Mouse (Mus musculus) forebrain, embryonic 14.5 days (tissue): ENCODE measurements around the gene Tmcc3. TPM values are rescaled to one million over a fixed set of nuclear protein-coding genes. Genes with fewer than 3 reads are reported as not detected.

Experiments used
- ATAC-seq: fragments of 200-750 bp; cut with Nextera tagmentation; 2 replicates; pipeline ENCODE4 v1.8.0; 2017; ENCODE audit warnings: mild to moderate bottlenecking, moderate library complexity
- DNase-seq: peaks from one replicate; pipeline ENCODE4 v3.0.0-alpha.2; 2015; ENCODE audit warnings: low spot score
- H3K27ac ChIP-seq: fragments of 300-500 bp; sonication (generic); 2 replicates; pipeline ENCODE4 v1.5.1; 2014; ENCODE audit warnings: low read depth, mild to moderate bottlenecking, control low read depth, low read length, moderate library complexity
- H3K27me3 ChIP-seq: fragments of 300-500 bp; sonication (generic); replicated peaks from 2 replicates; pipeline ENCODE4 v1.6.1; 2014; ENCODE audit warnings: low read length, control low read depth, mixed read lengths; ENCODE audit not compliant: control insufficient read depth, insufficient read depth
- H3K36me3 ChIP-seq: fragments of 300-500 bp; sonication (generic); 2 replicates; pipeline ENCODE4 v1.6.1; 2014; ENCODE audit warnings: low read length, control low read depth; ENCODE audit not compliant: control insufficient read depth, insufficient read depth
- H3K4me1 ChIP-seq: fragments of 300-500 bp; sonication (generic); 2 replicates; pipeline ENCODE4 v1.6.1; 2014; ENCODE audit warnings: antibody characterized with exemption, low read length, control low read depth; ENCODE audit not compliant: control insufficient read depth, insufficient read depth
- H3K4me2 ChIP-seq: fragments of 300-500 bp; sonication (generic); 2 replicates; pipeline ENCODE4 v1.6.1; 2014; ENCODE audit warnings: mild to moderate bottlenecking, control low read depth, low read length
- H3K4me3 ChIP-seq: fragments of 300-500 bp; sonication (generic); 2 replicates; pipeline ENCODE4 v1.5.1; 2014; ENCODE audit warnings: low read depth, low read length, control low read depth
- H3K9ac ChIP-seq: fragments of 300-500 bp; sonication (generic); 2 replicates; pipeline ENCODE4 v1.6.1; 2014; ENCODE audit warnings: mild to moderate bottlenecking, low read length, control low read depth, moderate library complexity
- H3K9me3 ChIP-seq: fragments of 300-500 bp; sonication (generic); replicated peaks from 2 replicates; pipeline ENCODE4 v1.6.1; 2016; ENCODE audit warnings: low read length, control low read depth, mixed read lengths; ENCODE audit not compliant: control insufficient read depth
- WGBS: fragments of 180-500 bp; shearing (Covaris S2); extraction: QIAGEN DNeasy Blood & Tissue Kit; methylation state at CpG from one replicate; pipeline ENCODE4 v1.1.7; 2014; 5-methylcytosine and 5-hydroxymethylcytosine counted together
- polyA plus RNA-seq: library from polyadenylated mRNA; unstranded; fragments of >200 nt; fragmentation: Nextera tagmentation; extraction: Ambion mirVana; gene quantifications from 2 replicates; pipeline ENCODE4 v1.2.1, GENCODE M21; 2014

Gene Tmcc3
- polyA plus RNA-seq, 1 experiment from 2014 or later = 5.5 TPM

GRCm38 (mm10) chr10:94605491-94605890, 293.7 kb downstream of the Tmcc3 start:
- no peak overlapping the region for H3K4me2 ChIP-seq
- 92% methylated on average over 4 of the region's 4 CpGs for WGBS
- no peak for ATAC-seq
- H3K36me3 ChIP-seq = no peaks in the 10 kb centered on the region
- H3K27me3 ChIP-seq = no peaks in the 10 kb centered on the region
- H3K4me3 ChIP-seq = no peak overlapping the region
- H3K9me3 ChIP-seq = no peaks in the 10 kb centered on the region
- no peaks in the 10 kb centered on the region for H3K4me1 ChIP-seq
- no peak overlapping the region for H3K27ac ChIP-seq
- H3K9ac ChIP-seq = no peak overlapping the region
- DNase-seq = no peak

DNA sequence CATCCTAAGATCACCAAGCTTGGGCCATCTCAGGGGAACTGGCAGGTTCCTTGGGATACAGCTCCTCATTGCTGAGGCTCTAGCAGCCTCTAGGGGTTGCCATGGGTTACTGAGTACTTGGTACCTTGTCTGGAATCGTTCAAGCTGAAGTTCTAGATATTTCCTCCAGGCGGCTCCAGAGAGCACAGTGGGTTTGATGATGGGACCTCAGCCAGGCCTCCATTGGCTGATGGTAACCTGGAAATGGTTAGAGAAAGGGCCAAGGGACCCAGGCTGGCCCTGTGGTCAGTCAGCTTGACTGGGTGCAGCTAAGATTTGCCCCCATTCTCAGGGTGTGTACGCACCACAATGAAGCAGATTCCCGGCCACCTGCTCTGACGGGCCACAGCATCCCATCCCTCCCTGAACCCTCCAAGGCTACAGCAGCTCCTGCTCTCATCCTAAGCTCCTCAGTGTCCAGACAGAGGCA, 297.6 kb downstream of the Tmcc3 start:
- Histone ChIP-seq H3K4me1 (no peaks in the 10 kb centered on the region), H3K9me3 (no peaks in the 10 kb centered on the region), H3K4me2 (no peak overlapping the region), H3K36me3 (no peaks in the 10 kb centered on the region), H3K9ac (no peak overlapping the region), H3K27ac (no peak overlapping the region), H3K4me3 (no peak overlapping the region), H3K27me3 (no peaks in the 10 kb centered on the region)
- DNase-seq = peak; percentile 82
- 50% methylated on average over 5 of the region's 5 CpGs for WGBS
- peak; percentile 86 for ATAC-seq

GRCm38 (mm10) chr10:94611228-94611968, 299.6 kb downstream of the Tmcc3 start:
- no peak overlapping the region; the same call in 1 of the 2 replicates for H3K27ac ChIP-seq
- H3K9me3 ChIP-seq = no peaks in the 10 kb centered on the region
- WGBS = 63% methylated on average over 13 of the region's 13 CpGs
- no peaks in the 10 kb centered on the region for H3K27me3 ChIP-seq
- no peak; the same call in 1 of the 2 replicates for ATAC-seq
- H3K4me2 ChIP-seq = no peak overlapping the region
- no peak overlapping the region for H3K9ac ChIP-seq
- H3K4me1 ChIP-seq = no peaks in the 10 kb centered on the region
- no peak overlapping the region for H3K4me3 ChIP-seq
- no peaks in the 10 kb centered on the region for H3K36me3 ChIP-seq
- DNase-seq = peak; percentile 54

GRCm38 (mm10) chr10:94611969-94612440, 300.3 kb downstream of the Tmcc3 start:
- H3K9ac ChIP-seq = no peak overlapping the region
- no peaks in the 10 kb centered on the region for H3K36me3 ChIP-seq
- ATAC-seq = no peak
- peak overlapping the region; percentile 18; the same call in 1 of the 2 replicates for H3K27ac ChIP-seq
- H3K4me2 ChIP-seq = no peak overlapping the region
- H3K9me3 ChIP-seq = no peaks in the 10 kb centered on the region
- no peaks in the 10 kb centered on the region for H3K4me1 ChIP-seq
- DNase-seq = peak; percentile 51
- no peaks in the 10 kb centered on the region for H3K27me3 ChIP-seq
- 72% methylated on average over 4 of the region's 4 CpGs for WGBS
- no peak overlapping the region for H3K4me3 ChIP-seq

DNA sequence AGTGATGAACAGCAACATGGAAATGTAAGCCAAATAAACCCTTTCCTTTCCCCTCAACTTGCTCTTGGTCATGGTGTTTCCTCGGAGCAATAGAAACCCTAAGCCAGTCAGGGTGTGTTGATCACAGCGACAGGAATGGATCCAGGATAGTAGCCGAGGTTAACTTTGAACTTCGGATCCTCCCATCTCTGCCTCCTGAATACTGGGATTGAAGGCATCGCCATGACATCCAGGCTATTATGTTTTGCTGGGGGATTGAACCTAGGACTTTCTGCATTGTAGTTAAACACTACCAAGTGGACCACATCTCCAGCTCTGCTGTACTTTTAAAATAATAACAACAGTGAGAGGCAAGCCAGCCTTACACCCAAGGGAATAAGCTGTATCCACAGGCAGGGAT, 307.8 kb downstream of the Tmcc3 start:
- H3K27me3 ChIP-seq = no peaks in the 10 kb centered on the region
- 88% methylated on average over 5 of the region's 5 CpGs for WGBS
- ATAC-seq = no peak

DNA sequence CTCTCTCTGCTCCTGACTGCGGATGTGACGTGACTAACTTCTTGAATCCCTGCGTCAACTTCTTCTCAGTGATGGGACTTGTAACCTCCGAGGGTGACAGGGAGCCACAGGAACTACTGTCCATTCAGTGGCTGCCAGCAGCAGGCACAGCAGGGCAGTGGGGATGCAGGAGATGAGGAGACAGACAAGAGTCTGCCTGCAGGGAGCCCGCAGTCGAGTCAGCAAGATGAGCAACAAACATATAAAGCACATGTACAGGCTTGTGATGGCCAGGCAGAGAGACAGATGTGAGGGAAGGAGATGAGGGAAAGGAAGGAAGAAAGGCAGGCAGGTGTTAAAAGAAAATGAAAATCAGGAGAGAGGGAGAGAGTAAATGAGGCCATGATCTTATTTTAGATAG, 308.8 kb downstream of the Tmcc3 start:
- H3K27me3 ChIP-seq = no peaks in the 10 kb centered on the region
- ATAC-seq (no peak), DNase-seq (no peak)
- WGBS = 74% methylated on average over 6 of the region's 6 CpGs
- H3K4me2 ChIP-seq = no peak overlapping the region
- no peak overlapping the region for H3K27ac ChIP-seq
- no peaks in the 10 kb centered on the region for H3K36me3 ChIP-seq
- H3K9me3 ChIP-seq = no peaks in the 10 kb centered on the region
- peaks cover 23% of the 10 kb centered on the region for H3K4me1 ChIP-seq
- no peak overlapping the region for H3K4me3 ChIP-seq
- H3K9ac ChIP-seq = no peak overlapping the region

More for the DNA sequence above, 307.8 kb downstream of the Tmcc3 start:
- no peak for DNase-seq
- no peak overlapping the region for H3K4me2 ChIP-seq
- H3K4me3 ChIP-seq = no peak overlapping the region
- H3K9me3 ChIP-seq = no peaks in the 10 kb centered on the region
- H3K4me1 ChIP-seq = peaks cover 23% of the 10 kb centered on the region
- no peak overlapping the region for H3K9ac ChIP-seq
- no peaks in the 10 kb centered on the region for H3K36me3 ChIP-seq
- H3K27ac ChIP-seq = no peak overlapping the region

- no peaks in the 10 kb centered on the region for H3K9me3 ChIP-seq
- no peaks in the 10 kb centered on the region for H3K36me3 ChIP-seq
- WGBS = 8% methylated on average over 13 of the region's 13 CpGs
- peak overlapping the region; percentile 39 for H3K4me2 ChIP-seq
- peaks cover 23% of the 10 kb centered on the region for H3K4me1 ChIP-seq
- DNase-seq (peak; percentile 86), ATAC-seq (peak; percentile 82)
- H3K4me3 ChIP-seq = peak overlapping the region; percentile 5; the same call in 1 of the 2 replicates
- H3K27me3 ChIP-seq = no peaks in the 10 kb centered on the region
- peak overlapping the region; percentile 80 for H3K27ac ChIP-seq
- peak overlapping the region; percentile 40 for H3K9ac ChIP-seq
Measured at GRCm38 (mm10) chr10:94621420-94622225, 309.9 kb downstream of the Tmcc3 start.

DNA sequence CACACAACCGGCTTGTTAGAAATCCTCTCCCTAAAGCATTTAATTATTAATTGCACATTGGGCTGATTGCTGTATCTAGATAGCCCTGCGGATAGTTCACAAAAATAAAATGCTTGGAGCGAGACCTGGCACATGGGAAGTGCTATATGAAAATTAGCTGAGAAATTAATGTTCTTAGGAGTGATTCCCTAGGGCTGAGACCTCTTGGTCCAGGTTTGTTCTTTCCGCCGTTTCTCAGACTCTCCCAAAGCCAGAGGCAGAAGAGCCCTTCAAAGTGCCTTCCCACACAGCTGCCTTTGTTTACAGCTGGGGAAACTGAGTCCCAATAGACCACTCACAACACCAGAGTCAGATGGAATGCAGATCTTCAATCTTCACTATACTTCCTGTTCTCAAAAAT, 310.5 kb downstream of the Tmcc3 start:
- peak overlapping the region; percentile 80; the same call in 1 of the 2 replicates for H3K27ac ChIP-seq
- no peak overlapping the region for H3K4me3 ChIP-seq
- no peaks in the 10 kb centered on the region for H3K36me3 ChIP-seq
- DNase-seq = no peak
- H3K9me3 ChIP-seq = no peaks in the 10 kb centered on the region
- H3K9ac ChIP-seq = no peak overlapping the region
- ATAC-seq = no peak
- H3K4me1 ChIP-seq = peaks cover 23% of the 10 kb centered on the region
- 24% methylated on average over 5 of the region's 5 CpGs for whole genome bisulfite sequencing
- no peaks in the 10 kb centered on the region for H3K27me3 ChIP-seq
- peak overlapping the region; percentile 39 for H3K4me2 ChIP-seq
